Mouse (Mus musculus): ENCODE results near the gene Fgfrl1.
A peak's percentile ranks its signal among the peaks of the same experiment; 100 is the strongest.

The Fgfrl1 gene

DNA sequence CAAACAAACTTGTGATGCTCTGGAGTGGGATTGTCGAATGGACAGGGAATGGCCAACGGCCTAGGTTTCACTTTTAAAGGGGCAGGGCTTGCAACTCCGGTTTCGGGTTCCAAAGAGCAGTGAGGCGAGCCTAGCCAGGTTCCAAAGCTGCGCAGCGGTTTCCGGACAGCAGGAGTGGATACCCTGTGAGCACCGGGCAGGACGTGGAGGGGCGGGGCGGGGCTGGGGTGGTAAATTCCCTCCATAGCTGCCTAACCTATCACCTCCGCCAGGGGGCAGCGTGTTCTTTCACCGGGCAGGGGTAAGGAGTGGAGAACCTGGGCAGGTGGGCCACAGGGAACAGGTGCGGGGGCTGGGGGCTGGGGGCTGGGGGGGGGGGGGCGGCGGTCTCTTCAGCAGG lies at the start of gene Fgfrl1:
TSS of gene Fgfrl1 (plus strand) at position 112 of the 400 bp plus-strand sequence.
- DNase-seq: peak; percentile 83

DNA sequence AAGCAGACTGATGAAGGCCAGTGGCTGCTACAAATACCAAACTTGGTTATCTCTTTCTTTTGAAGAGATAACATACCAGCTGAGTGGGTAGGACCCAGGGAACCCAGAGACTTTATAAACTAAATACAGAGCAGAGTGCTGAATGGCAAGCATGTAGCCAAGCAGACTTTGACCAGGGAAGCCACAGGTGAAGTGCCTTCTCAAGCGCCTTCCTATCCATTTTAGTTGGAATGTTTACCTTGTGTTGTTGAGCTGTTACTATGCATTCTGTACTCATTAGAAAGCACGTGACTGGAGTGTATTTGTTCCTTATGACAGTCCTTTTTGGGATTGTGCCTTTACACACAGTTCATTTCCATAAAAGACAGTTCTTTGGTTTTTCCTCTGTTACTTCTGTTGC lies 48.5 kb upstream of the Fgfrl1 start:
- DNase-seq: no peak

DNA sequence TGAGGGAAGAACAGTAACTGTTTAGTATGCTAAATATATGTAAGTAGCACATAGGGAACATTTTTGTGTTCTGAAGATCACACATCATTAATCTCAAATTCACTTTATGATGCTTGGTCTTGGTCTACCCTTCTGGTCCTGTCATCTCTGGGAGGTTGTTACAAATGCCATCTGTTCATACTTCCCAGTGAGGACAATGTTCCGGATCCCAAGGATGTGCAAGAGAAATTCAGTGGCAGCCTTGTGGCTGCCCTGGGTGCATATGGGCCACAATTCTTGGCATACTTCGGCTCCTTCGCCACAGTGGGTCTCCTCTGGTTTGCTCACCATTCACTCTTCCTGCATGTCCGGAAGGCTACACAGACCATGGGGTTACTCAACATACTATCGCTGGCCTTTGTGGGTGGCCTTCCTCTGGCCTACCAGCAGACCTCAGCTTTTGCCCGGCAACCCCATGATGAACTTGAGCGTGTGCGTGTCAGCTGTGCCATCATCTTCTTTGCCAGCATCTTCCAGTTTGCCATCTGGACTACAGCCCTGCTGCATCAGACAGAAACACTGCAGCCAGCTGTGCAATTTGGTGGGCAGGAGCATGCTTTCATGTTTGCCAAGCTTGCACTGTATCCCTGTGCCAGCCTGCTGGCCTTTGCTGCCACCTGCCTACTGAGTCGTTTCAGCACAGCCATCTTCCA lies 46.4 kb upstream of the Fgfrl1 start:
- no peak for DNase-seq

DNA sequence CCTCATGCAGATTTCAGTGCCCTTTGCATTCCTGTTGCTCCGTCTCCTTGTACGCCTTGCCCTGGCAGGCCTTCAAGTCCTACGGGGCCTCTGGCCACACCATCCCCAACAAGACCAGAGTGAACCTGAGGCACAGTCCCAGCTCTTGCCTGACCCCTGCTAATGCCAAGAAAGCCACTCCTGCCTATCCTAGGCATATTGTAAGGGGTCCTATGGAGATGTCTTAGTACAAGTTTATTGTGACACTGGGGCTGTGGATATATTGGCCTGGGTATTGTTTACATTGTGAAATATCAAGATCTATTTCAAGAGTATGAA lies 45.9 kb upstream of the Fgfrl1 start:
- DNase-seq: peak; percentile 37

DNA sequence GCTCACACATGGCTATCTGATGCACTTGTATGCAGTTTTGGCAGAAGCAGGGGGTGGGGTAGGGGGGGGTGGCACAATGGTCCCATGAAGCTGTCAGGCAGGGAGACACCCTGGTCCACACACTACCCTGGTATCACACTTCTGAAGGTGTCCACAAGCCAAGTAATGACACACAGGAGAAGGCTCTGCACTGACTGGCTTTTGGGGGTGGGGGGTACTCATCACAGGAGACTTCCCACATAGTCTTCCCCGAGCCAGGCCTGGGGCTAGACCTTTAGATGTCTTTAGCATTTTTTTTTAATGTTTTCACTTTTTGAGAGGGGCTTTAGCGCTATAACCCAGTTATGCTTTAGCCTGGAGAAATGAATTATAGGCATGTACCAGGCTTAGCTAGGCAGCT lies 44.9 kb upstream of the Fgfrl1 start:
- DNase-seq: no peak

DNA sequence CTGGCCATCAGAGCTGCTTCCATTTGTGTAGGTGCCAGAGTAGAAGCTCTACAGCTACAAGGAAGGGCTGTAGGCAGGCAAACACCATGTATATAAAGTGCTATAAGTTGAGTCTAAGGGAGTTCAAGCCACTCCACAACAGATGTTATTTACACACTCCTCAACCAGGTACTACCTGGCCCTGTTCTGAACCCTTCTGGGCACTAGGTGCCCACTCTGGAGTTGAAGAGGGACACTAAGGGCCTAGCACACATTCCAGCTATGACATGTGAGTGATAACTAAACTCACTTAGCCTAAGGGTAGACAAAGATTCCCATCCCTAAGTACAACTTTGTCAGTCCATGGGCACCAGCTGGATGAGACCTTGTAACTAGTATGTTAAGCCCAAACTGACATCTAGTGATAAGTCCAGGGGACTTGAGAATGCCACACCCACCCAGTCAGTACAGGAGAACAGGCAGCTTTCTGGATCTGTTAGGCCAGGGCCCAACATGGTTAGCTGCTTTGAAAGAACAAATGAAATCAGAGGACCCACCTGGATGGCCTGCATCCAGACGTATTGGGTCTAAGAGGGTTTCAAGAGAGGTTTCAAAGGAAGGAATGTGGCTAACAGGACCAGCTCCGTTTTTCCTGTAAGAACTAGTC lies 44.2 kb upstream of the Fgfrl1 start:
- DNase-seq: no peak

DNA sequence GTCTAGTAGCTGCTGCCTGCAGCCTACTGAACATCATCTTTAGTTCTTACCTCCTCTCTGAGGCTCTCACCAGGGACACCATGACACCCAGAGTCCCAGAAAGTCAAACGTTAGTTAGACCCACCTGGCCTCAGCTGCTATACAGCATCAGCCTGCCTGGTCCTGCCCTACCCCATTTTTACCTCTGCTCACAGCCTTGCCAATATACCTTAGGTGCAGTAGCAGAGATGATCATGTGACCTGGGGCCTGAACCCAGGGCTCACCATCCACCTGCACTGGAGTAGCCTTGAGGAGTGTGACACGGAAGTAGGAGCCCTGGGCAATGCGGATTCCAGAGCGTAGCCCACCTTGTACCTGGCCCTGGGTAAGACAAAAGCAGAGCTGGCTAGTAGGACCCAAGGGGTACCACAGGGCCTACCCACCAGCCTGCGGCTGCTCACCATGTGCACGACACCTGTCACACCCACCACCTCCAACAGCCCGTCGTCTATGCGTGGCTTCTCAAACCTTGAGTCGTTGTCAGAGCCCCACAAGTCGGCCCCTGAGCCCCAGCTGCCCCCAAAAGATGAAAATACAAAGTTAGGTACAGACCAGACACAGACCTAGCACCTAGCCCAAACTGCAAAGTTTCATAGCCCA lies 43.1 kb upstream of the Fgfrl1 start:
- no peak for DNase-seq

DNA sequence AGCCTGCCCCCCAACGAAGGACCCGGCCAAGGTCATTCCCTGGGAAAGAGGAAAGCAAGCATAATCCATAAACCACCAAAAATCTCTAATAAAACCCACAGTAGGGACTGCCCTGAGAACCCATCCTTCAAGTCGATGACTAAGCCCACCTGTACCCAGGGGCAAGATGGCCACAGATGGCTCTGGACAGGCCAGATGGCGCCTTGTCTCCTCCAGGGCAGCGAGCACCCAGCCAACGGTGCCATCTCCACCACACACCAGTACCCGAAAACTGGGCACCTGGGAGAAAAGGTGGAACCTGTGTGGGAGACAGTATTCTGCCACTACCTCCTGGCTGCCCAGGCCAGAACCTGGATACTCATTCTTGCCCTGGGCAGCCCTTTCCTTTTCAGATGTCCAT lies 41.8 kb upstream of the Fgfrl1 start:
- no peak for DNase-seq

DNA sequence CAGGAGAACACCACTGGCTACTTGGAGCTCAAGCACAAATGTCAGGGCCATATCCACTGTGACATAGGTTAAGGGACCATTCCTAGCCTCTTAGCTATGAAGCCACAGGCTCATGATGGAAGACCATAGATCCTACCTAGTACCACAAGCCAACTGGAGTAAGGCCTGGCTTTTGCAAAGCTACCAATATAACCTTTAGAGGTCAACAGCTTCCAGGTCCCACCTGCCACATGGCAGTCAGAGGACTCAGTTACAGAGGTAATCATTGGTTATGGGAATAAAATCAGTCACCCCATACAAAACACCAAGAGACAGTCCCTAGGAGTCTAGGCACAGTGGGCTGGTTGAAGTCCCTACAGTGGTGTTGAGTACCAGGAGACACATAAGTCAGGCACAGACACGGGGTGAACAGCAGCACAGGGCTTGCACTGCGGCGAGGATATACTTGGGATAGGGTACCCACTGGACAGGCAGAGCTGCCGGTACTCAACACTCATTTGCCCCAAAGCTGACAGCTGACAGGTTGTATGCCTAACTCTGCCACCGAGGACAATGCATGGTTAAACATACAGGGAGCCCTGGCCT lies 41.0 kb upstream of the Fgfrl1 start:
- DNase-seq: no peak

DNA sequence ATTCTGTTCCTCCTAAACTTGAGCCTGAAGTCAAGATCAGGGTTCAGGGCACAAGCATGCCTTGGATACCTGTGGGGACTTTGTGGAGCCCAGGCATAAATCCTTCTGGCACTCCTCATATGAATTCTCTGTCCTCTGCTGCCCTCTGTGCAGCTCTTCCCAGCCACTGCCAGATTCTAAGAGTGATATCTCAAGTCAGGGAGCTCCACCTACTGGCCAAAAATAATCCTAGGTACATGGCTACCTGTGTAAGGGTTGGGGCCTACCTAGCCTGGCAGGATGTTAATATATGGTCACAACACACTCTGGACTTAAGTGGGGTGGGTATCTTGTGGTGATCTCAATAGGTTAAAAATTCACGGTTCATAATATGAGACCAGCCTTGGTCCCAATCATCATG lies 40.4 kb upstream of the Fgfrl1 start:
- DNase-seq: peak; percentile 81

DNA sequence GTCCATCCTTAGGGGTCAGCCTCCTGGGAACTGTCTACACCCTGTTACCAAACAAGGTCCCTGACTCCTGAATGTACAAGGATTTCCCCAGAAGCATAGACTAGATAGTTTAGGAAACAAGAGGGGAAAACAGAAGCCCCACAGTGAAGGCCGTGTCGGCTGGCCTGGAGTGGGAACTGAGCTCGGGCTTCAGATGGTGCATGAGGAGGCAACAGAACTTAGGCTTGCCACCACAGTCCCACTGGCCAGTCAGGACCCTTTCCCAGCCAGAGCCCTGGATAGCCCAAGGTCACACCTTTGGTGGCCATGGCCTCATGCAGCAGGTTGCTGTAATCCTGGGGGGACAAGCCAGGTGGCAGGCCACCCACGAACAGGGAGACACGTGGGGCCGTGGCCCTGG lies 38.8 kb upstream of the Fgfrl1 start:
- DNase-seq: no peak

DNA sequence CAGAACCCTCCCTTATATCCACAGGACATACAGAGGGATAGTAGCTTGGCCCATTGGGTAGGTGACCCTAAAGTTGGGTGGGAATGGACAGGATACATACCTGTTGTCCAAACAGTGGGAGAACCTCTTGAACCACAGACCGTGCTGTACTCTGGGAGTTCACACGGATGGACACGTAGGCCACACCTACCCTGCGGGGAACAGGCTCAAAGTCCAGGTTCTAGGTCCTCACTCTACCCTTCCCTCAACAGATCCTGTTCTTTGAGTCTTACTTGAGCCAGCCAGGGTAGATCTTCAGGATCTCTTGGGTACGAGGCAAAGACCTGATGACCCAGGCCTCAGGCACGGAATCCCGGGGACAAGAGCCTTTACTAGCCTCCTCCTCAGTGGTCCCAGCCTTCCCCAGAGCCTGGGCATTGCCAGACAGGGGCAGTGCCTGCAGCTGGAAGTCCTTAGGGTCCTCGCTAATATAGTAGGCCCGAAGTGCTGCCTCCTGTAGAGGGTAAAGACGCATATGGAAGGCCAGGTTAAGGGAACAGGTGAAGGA lies 37.7 kb upstream of the Fgfrl1 start:
- DNase-seq: no peak

DNA sequence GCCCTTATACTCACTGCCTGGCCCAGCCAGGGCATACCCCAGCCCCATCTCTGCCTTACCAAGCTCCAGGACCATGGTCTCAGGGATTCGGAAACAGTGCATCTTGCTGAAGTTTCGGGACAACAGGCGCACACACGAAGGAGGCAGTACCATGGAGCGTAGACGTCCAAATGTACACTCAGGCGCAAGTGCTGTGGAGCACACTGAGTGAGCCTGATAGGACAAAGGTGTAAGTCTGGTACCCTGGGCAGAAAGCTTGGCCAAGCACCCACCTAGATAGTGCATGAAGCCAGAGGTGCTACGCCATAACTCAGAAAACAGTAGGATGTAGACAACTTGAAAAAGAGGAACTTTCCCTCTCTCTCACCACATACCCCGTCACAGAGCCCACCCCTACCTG lies 36.8 kb upstream of the Fgfrl1 start:
- DNase-seq: no peak

DNA sequence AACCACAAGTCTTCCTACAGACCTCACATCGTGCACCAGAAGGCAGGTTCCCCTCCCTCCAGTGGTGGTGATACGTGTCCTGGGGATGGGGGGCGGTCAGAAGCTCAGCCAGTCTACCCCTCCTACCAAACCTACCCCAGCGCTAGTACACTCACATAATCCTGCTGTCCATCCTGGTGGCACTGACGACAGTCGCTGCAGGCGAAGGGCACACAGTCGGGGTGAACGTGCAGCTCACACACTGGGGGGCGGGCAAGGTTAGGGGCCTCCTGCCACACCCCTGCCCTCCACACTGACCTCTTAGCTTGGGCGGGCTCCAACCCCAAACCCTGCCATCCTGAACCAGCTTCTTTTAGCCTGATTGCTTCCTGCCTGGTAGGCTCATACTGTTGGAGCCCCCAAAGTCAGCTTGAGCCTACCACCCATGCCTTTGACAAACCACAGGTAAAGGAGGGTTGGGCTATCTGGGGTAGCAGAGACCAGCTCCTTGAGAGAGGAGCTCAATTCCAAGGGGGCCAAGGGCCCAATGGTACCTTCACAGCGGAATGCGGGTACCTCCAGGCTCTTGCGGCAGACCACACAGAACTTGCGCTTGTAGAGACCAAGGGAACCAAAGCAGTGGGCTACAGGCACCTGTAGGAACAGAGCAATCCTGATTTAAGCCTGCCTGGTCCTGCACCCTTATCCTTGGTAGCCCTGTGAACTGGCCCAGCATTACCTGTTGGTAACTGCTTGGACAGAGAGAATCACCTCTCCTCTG lies 36.1 kb upstream of the Fgfrl1 start:
- DNase-seq: no peak

DNA sequence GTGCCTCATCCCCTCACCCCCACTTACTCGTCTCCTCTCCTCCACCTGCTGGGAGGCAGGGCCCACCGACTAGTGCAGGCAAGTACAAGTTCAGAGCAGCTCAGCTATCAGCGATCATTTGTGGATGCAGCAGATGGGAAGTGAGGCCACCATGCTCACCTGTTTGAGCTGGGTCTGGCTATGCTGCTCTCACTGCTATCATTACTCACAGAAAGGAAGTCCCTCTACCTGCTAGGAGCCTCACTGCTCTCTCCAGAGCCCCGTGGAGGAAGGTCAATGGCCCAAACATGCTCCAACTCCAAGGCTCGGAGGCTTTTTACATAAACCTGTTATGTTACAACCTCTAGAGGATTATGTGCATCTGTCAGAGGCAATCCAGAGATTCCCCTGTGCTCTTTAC lies 34.8 kb upstream of the Fgfrl1 start:
- no peak for DNase-seq

DNA sequence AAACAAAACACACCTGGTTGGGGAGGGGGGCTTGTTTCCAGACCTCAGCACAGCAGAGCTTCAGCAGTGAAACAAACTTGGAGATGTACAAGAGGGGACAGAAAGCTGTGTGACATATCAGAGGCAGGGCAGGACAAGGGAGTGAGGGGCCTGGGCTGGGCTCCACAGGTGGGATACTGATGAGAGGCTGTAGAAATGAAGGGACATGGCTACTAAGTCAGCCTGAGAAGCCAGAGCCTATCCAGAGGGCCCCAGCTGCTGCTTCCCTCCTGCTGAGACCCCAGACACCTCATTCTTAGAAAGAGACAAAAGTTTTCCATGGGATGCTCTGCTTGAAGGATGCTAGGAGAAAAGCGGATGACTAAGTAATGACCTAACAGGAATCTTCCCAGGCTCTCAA lies 33.6 kb upstream of the Fgfrl1 start:
- no peak for DNase-seq

DNA sequence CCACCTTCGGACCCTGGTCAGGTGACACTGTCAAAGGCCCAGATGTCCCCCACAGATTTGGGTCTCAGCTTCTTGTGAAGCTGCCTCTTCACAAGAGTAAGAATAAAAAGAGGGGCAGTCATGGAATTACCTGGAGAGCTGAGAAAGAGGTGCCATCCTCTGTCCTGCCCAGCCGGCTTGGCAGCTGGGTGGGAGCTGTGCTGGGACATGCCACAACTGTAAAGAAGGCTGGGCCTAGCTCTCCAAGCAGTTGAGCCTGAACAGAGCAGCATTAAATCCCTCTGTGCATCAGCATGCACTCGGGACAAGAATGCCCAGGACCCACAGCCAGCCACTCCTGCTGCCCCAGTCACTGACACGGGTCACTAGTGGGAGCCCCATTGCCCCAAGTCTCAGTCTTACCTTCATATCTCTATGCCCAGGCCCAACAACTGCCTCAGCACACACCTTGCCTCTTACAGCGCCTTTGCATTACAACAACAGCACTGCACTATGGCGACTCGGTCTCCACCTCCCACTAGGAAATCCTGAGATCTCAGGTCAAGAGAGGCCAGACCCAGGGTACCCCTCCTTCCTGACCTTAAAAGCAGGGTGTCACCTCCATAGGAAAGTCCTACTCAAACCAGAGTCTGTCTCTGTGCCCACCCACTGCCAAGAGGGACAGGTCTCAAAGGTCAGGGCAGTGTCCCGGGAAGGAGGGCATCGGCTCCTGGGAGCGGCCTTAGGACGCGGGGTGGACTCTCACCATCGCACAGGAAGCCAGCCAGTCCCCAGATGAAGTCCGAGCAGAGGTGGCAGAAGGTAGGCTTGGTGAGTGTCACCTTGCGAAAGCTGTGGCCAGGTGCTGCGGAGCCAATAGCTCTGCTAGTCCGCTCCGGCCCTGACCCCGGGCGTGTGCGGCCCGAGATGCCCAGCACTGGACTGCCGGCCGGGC lies 32.2 kb upstream of the Fgfrl1 start, which contains the start of gene Idua:
TSS of gene Idua (plus strand) at position 634 of the 934 bp plus-strand sequence.
- no peak for DNase-seq

DNA sequence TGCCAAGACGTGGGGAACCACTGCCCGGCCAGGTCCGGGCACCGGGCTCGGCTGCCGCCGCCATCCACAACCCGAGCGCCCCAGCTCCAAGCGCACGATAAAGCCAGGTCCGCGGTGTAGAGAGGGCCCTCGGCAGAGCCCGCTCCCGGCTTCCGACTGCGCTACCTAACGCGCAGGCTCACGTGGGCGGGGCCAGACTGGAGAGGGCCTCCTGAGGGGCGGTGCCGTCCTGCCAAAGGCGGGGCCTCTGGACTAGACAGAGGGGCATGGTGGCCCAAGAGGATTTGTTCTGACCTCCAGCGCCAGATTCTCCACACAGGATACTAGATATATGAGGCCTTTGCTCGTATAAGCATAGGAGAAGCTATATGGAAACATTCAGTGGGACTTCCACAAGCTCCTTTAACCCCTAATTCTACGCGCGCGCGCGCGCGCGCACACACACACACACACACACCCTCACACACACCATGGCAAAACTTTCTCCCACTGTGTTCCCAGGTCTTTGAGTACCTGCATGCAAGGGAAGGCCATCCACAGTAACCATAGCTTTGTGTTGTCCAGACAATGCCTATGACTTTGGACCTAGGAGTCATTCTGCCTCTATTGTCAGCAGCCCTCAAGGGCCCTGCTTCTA lies 31.4 kb upstream of the Fgfrl1 start:
- peak; percentile 95 for DNase-seq

DNA sequence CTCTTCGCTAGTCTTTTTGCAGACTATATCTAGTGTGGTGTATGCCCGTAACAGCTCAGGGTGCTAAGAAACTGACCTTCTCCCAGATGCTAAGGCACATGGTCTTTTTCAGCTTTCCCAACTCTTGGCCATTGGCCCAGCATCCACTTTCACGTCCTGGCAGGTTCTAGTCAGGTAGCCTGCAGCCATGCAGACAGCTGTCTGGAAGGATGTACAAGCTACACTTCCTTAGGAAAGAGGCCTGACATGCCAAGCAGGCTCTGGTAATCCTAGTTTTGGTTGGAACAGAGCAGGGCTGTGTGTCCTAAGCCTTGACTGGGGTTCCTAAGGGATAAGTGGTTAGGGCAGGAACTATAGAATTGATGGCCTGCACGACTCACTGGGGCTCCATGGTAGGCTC lies 29.4 kb upstream of the Fgfrl1 start:
- no peak for DNase-seq

DNA sequence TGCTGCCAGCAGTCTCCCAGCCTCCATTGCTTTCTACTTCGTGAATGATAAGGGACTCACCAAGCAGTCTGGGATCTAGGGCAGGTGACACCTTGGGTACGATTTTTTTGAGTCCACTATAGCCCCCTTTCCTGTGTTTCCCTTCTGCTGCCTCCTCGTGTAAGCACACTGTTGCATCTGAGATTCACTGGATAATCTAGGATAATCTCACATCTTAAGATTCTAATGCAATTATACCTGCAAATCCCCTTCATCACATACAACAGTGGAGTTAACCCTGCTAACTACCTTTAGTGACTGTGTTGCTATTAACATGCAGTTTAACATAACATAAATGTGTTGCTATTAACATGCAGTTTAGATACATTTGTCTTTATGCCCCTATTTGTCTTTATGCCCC lies 27.1 kb upstream of the Fgfrl1 start:
- no peak for DNase-seq

DNA sequence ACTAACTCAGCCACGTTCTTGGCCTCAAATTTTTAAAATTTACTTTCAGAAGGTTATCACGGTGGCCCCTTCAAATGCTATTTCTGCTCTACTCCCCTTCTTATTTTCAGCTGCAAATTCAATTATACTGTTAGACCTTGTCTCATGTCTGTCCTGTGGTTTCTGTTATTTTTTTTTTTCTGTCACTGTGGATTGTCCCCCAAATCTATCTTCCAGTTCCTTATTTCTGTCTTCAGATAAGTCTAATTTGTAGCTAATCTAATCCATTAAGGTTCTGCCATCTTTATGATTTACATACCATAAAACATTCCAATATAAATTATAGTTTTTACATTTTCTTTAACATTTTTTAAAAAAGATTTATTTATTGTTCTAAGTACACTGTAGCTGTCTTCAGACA lies 24.8 kb upstream of the Fgfrl1 start:
- no peak for DNase-seq
